Mouse (Mus musculus): Measurements from ENCODE around the gene Psmc1.

DNA sequence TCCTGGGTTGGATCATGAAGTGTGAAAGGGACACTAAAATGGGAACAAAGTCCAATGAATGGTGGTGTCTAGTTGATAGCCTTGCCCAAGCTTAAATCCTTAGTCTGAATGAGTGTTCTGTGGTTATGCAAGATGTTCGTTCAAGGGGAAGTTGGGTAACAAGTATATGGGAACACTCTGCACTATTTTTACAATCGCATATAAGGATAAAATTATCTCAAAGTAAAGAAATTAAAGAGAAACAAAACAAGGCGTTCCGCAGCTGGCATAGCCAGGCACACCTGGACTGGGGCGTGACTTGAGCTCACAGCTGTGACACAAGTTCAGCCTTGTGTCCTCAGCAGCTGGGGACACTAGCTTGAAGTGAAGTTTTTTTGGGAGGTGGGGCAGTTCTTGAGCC is 42.5 kb upstream of the Psmc1 start:
- TF ChIP-seq CTCF (IDR thresholded peaks at IDR 0.05; ENCODE audit: insufficient read depth, low read depth, low read length) (no peak), POLR2A (IDR thresholded peaks at IDR 0.05; ENCODE audit: insufficient read depth, low read depth, low read length) (no peak)

All from olfactory bulb, adult 2 months (tissue).